Mouse (Mus musculus) c-Kit-positive CD71-negative TER-119-negative erythroid progenitor cells, embryonic 14.5 days (primary cell): Measurements from ENCODE around the gene Gm6502.
"Not testable (repeated sequence)": the region's sequence is repeated elsewhere in the genome, so short reads cannot be mapped to it uniquely, and the experiment has no call there.

Experiments
- DNase-seq: peaks from one replicate; pipeline ENCODE4 v3.0.0-alpha.2; 2013; ENCODE audit warnings: low read depth

The Gm6502 gene

GRCm38 (mm10) chr5:94314135-94314534 lies at the start of gene Gm6502:
Gene Gm6502, plus strand, starts transcription at chr5:94314435.
- DNase-seq: not testable (repeated sequence)

GRCm38 (mm10) chr5:94306696-94307095 lies 7.5 kb upstream of the Gm6502 start, which contains the start of gene A430089I19Rik:
Gene A430089I19Rik, minus strand, starts transcription at chr5:94306796.
- not testable (repeated sequence) for DNase-seq

- DNase-seq: not testable (repeated sequence)
Measured at GRCm38 (mm10) chr5:94339449-94339848, 25.2 kb downstream of the Gm6502 start, which contains the start of gene AA792892. Gene AA792892, plus strand, starts transcription at chr5:94339749.
